Mouse (Mus musculus) G1E (cell line): Measurements from ENCODE around the gene Cdh3.

Experiments used
- CTCF ChIP-seq: IDR thresholded peaks from 2 replicates; pipeline ENCODE4 v1.5.1; 2012; ENCODE audit warnings: low read depth, low read length, inconsistent platforms, mixed read lengths
- GATA1 ChIP-seq: IDR thresholded peaks from 2 replicates; pipeline ENCODE4 v1.6.1; 2012; ENCODE audit warnings: borderline replicate concordance, low read length, inconsistent platforms, mixed read lengths
- POLR2AphosphoS5 ChIP-seq: IDR thresholded peaks from 2 replicates; pipeline ENCODE4 v1.6.1; 2012; ENCODE audit warnings: low read depth, low read length, inconsistent platforms; ENCODE audit not compliant: insufficient replicate concordance

DNA sequence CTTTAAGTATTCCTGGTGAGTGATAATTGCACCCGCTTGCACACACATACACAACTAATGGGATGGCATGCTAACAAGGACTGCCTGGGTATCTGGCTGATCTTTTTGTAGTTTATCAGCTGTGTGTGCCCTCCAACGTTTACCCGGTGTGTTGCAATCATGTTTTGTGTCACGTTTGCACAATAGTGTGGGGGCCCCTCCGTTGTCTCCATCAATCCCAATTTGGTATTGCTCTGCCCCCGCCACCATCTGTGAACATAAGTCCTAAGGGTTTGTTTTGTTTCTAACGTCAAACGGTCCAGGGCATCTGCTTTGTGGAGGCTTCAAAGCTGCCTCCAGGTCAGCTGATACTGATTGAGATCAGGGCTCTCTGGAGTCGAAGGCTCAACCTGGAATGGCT, 49.2 kb downstream of the Cdh3 start:
- TF ChIP-seq CTCF, result no peak
- TF ChIP-seq GATA1, result no peak
- no peak for TF ChIP-seq POLR2AphosphoS5
